Mouse (Mus musculus): Measurements from ENCODE around the gene Emx1. TPM values are rescaled to one million over a fixed set of nuclear protein-coding genes. Genes with fewer than 3 reads are reported as not detected.

Emx1 gene
- total RNA-seq, 2 experiments from 2014 or later = 19.5 to 20.5 TPM

- no peak for DNase-seq (ENCODE audit: extremely low spot score in 1 of 2, low spot score in 1 of 2)
These were observed 36.4 kb downstream of the Emx1 start for GRCm38 (mm10) chr6:85223498-85224150.

- DNase-seq (ENCODE audit: extremely low spot score in 1 of 2, low spot score in 1 of 2) = no peak
These were observed 37.2 kb downstream of the Emx1 start for GRCm38 (mm10) chr6:85224442-85224891.

- DNase-seq (ENCODE audit: extremely low spot score in 1 of 2, low spot score in 1 of 2) = no peak
These were observed 39.3 kb downstream of the Emx1 start for GRCm38 (mm10) chr6:85226570-85226969.

GRCm38 (mm10) chr6:85227520-85227919, 40.3 kb downstream of the Emx1 start:
- DNase-seq (ENCODE audit: extremely low spot score in 1 of 2, low spot score in 1 of 2) = no peak

- DNase-seq (ENCODE audit: extremely low spot score in 1 of 2, low spot score in 1 of 2) = no peak
These were observed 43.5 kb downstream of the Emx1 start for GRCm38 (mm10) chr6:85230762-85231161.

- DNase-seq (ENCODE audit: extremely low spot score in 1 of 2, low spot score in 1 of 2) = no peak
These were observed 44.2 kb downstream of the Emx1 start for GRCm38 (mm10) chr6:85231469-85231868.

GRCm38 (mm10) chr6:85232045-85232444, 44.8 kb downstream of the Emx1 start:
- no peak for DNase-seq (ENCODE audit: extremely low spot score in 1 of 2, low spot score in 1 of 2)

- DNase-seq (ENCODE audit: extremely low spot score in 1 of 2, low spot score in 1 of 2) = no peak
These were observed 45.8 kb downstream of the Emx1 start for GRCm38 (mm10) chr6:85232836-85233623.

- DNase-seq (ENCODE audit: extremely low spot score in 1 of 2, low spot score in 1 of 2) = no peak
These were observed 47.6 kb downstream of the Emx1 start for GRCm38 (mm10) chr6:85234796-85235195.

- DNase-seq (ENCODE audit: extremely low spot score in 1 of 2, low spot score in 1 of 2) = peak in 1 of 2 experiments; percentile 69
These were observed 49.8 kb downstream of the Emx1 start for GRCm38 (mm10) chr6:85237001-85237400.

- DNase-seq (ENCODE audit: extremely low spot score in 1 of 2, low spot score in 1 of 2) = no peak
These were observed 50.5 kb downstream of the Emx1 start for GRCm38 (mm10) chr6:85237595-85238337.

GRCm38 (mm10) chr6:85239044-85239489, 51.8 kb downstream of the Emx1 start:
- DNase-seq (ENCODE audit: extremely low spot score in 1 of 2, low spot score in 1 of 2) = peak; percentile 59 to 70

GRCm38 (mm10) chr6:85249821-85250220, 62.6 kb downstream of the Emx1 start:
- no peak for DNase-seq (ENCODE audit: extremely low spot score in 1 of 2, low spot score in 1 of 2)

GRCm38 (mm10) chr6:85250811-85251241, 63.6 kb downstream of the Emx1 start:
- no peak for DNase-seq (ENCODE audit: extremely low spot score in 1 of 2, low spot score in 1 of 2)

GRCm38 (mm10) chr6:85252251-85253058, 65.2 kb downstream of the Emx1 start:
- DNase-seq (ENCODE audit: extremely low spot score in 1 of 2, low spot score in 1 of 2) = no peak

GRCm38 (mm10) chr6:85253275-85253674, 66.0 kb downstream of the Emx1 start:
- DNase-seq (ENCODE audit: extremely low spot score in 1 of 2, low spot score in 1 of 2) = no peak
